Mouse (Mus musculus): ENCODE measurements around the gene Sccpdh. TPM values are rescaled to one million over a fixed set of nuclear protein-coding genes. Genes with fewer than 3 reads are reported as not detected.

Gene Sccpdh
- total and polyA plus RNA-seq, 3 experiments = 10.3 to 22.2 (median 18.9) TPM

DNA sequence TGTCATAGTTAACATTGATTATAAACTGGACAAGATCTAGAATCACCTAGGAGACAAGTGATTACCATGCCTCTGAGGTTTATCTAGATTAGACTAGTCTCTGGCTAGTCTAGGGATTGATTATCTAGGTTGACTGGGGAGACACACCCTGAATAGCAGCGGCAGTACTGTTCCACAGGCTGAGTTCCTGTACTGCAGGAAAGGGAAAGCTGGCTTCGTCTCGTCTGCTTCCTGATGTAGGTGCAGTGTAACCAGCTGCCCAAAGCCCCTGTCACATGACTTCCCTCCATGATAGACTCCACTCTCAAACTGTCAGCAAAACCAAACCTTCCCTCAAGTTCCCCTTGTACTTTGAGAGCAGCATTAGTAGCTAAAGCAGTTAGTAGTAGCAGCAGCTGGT is 36.1 kb downstream of the Sccpdh start:
- no peak for TF ChIP-seq MYC (IDR thresholded peaks at IDR 0.05; ENCODE audit: low read depth, low read length)
- TF ChIP-seq SMC3 (IDR thresholded peaks at IDR 0.05; ENCODE audit: low read depth, low read length) = no peak
- TF ChIP-seq MAZ (IDR thresholded peaks at IDR 0.05; ENCODE audit: low read depth, low read length) = no peak
- TF ChIP-seq JUND (conservative IDR thresholded peaks at IDR 0.05; ENCODE audit: low read depth, low read length) = no peak
- TF ChIP-seq MEF2A (IDR thresholded peaks at IDR 0.05; ENCODE audit: borderline replicate concordance, low read depth, low read length) = no peak
- TF ChIP-seq JUN (IDR thresholded peaks at IDR 0.05; ENCODE audit: insufficient read depth, low read depth, low read length) = no peak
- H3K4me1 ChIP-seq (ENCODE audit: control insufficient read depth in 1 of 2, insufficient read depth in 2 of 2) = peaks cover 3 to 19% of the 10 kb centered on the region in 2 experiments; a peak in 3 of 4 replicates
- H3K27ac ChIP-seq (ENCODE audit: insufficient read depth, low read depth) = no peak overlapping the region
- H3K9ac ChIP-seq (ENCODE audit: insufficient read depth, low read depth) = no peak overlapping the region
- DNase-seq (ENCODE audit: extremely low read depth) = no peak
- no peaks in the 10 kb centered on the region for H3K27me3 ChIP-seq (replicated peaks)
- no peaks in the 10 kb centered on the region for H3K9me3 ChIP-seq (replicated peaks; ENCODE audit: low read length)
- in situ Hi-C loops (cut with MboI; ENCODE audit: low pct_ligation_motif_present, low pct_unique_long_range_greater_than_20kb, low sequenced_read_pairs) = no loop called here
- H3K4me2 ChIP-seq (ENCODE audit: insufficient read depth, low read depth, poor library complexity, severe bottlenecking) = no peak overlapping the region
- H3K4me3 ChIP-seq (replicated peaks in 1 of 3; ENCODE audit: low read depth in 2 of 3, low read length in 2 of 3, poor library complexity in 1 of 3) = no peak overlapping the region
- dilution Hi-C loops (cut with MboI; ENCODE audit: extremely low pct_ligation_motif_present, extremely low pct_unique_long_range_greater_than_20kb, low sequenced_read_pairs) = no loop called here
- no peaks in the 10 kb centered on the region for H3K36me3 ChIP-seq (replicated peaks in 1 of 2; ENCODE audit: control insufficient read depth in 1 of 2, insufficient read depth in 1 of 2, low read length in 1 of 2)
- no peaks in the 10 kb centered on the region for H3K79me2 ChIP-seq (replicated peaks; ENCODE audit: control insufficient read depth, extremely low read depth, insufficient read depth, poor library complexity, severe bottlenecking)

DNA sequence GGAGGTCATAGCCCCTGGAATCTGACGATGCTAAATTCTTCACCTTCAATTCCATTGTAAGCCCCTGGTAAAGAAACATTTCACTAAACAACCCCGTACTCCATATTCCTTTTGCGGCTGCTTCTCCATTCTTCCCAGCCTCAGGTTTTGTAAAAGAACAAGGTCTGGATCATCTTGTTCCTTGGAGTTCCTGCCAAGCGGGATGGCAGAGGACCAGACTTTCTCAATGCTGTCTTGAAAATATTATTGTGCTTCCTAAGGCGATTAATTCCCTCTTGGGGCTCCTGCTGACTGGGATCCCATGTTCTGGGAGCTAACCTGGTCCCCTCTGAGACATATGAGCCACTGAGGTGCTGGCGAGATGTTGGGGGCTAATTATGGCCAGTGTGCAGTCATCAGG is 37.1 kb downstream of the Sccpdh start:
- in situ Hi-C loops (cut with MboI; ENCODE audit: low pct_ligation_motif_present, low pct_unique_long_range_greater_than_20kb, low sequenced_read_pairs) = no loop called here
- no peak for TF ChIP-seq POLR2A (IDR thresholded peaks at IDR 0.05; ENCODE audit: low read depth, low read length)
- dilution Hi-C loops (cut with MboI; ENCODE audit: extremely low pct_ligation_motif_present, extremely low pct_unique_long_range_greater_than_20kb, low sequenced_read_pairs) = no loop called here

GRCm38 (mm10) chr1:179709390-179709789 is 41.4 kb downstream of the Sccpdh start:
- dilution Hi-C loops (cut with MboI; ENCODE audit: extremely low pct_ligation_motif_present, extremely low pct_unique_long_range_greater_than_20kb, low sequenced_read_pairs) = no loop called here
- Histone ChIP-seq H3K27me3 (replicated peaks) (no peaks in the 10 kb centered on the region), H3K9ac (ENCODE audit: insufficient read depth, low read depth) (no peak overlapping the region), H3K36me3 (replicated peaks in 1 of 2; ENCODE audit: control insufficient read depth in 1 of 2, insufficient read depth in 1 of 2, low read length in 1 of 2) (no peaks in the 10 kb centered on the region), H3K4me2 (ENCODE audit: insufficient read depth, low read depth, poor library complexity, severe bottlenecking) (no peak overlapping the region), H3K79me2 (replicated peaks; ENCODE audit: control insufficient read depth, extremely low read depth, insufficient read depth, poor library complexity, severe bottlenecking) (no peaks in the 10 kb centered on the region), H3K4me3 (replicated peaks in 1 of 3; ENCODE audit: low read depth in 2 of 3, low read length in 2 of 3, poor library complexity in 1 of 3) (no peak overlapping the region), H3K9me3 (replicated peaks; ENCODE audit: low read length) (no peaks in the 10 kb centered on the region), H3K27ac (ENCODE audit: insufficient read depth, low read depth) (no peak overlapping the region), H3K4me1 (ENCODE audit: control insufficient read depth in 1 of 2, insufficient read depth in 2 of 2) (peaks cover 3 to 15% of the 10 kb centered on the region in 2 experiments; a peak in 3 of 4 replicates)
- TF ChIP-seq HCFC1 (IDR thresholded peaks at IDR 0.05; ENCODE audit: low read depth, low read length) (no peak), ELF1 (IDR thresholded peaks at IDR 0.05; ENCODE audit: low read depth, low read length) (no peak), RAD21 (IDR thresholded peaks at IDR 0.05; ENCODE audit: low read depth, low read length) (no peak), MYC (IDR thresholded peaks at IDR 0.05; ENCODE audit: low read depth, low read length) (no peak), JUND (conservative IDR thresholded peaks at IDR 0.05; ENCODE audit: low read depth, low read length) (no peak), NELFE (IDR thresholded peaks at IDR 0.05; ENCODE audit: low read depth, low read length) (no peak), ZKSCAN1 (IDR thresholded peaks at IDR 0.05; ENCODE audit: borderline replicate concordance, low read depth, low read length) (no peak), USF1 (IDR thresholded peaks at IDR 0.05; ENCODE audit: low read depth, low read length) (no peak), SIN3A (IDR thresholded peaks at IDR 0.05; ENCODE audit: low read length) (no peak), MEF2A (IDR thresholded peaks at IDR 0.05; ENCODE audit: borderline replicate concordance, low read depth, low read length) (no peak), JUN (IDR thresholded peaks at IDR 0.05; ENCODE audit: insufficient read depth, low read depth, low read length) (no peak)
- in situ Hi-C loops (cut with MboI; ENCODE audit: low pct_ligation_motif_present, low pct_unique_long_range_greater_than_20kb, low sequenced_read_pairs) = no loop called here
- DNase-seq (ENCODE audit: extremely low read depth) = no peak

More for the DNA sequence above, 37.1 kb downstream of the Sccpdh start:
- no peak overlapping the region for H3K27ac ChIP-seq (ENCODE audit: insufficient read depth, low read depth)
- H3K36me3 ChIP-seq (replicated peaks in 1 of 2; ENCODE audit: control insufficient read depth in 1 of 2, insufficient read depth in 1 of 2, low read length in 1 of 2) = no peaks in the 10 kb centered on the region
- peaks cover 3 to 19% of the 10 kb centered on the region in 2 experiments; a peak in 3 of 4 replicates for H3K4me1 ChIP-seq (ENCODE audit: control insufficient read depth in 1 of 2, insufficient read depth in 2 of 2)
- DNase-seq (ENCODE audit: extremely low read depth) = no peak
- no peaks in the 10 kb centered on the region for H3K9me3 ChIP-seq (replicated peaks; ENCODE audit: low read length)
- no peak overlapping the region for H3K9ac ChIP-seq (ENCODE audit: insufficient read depth, low read depth)
- no peak overlapping the region for H3K4me2 ChIP-seq (ENCODE audit: insufficient read depth, low read depth, poor library complexity, severe bottlenecking)
- no peaks in the 10 kb centered on the region for H3K27me3 ChIP-seq (replicated peaks)
- no peaks in the 10 kb centered on the region for H3K79me2 ChIP-seq (replicated peaks; ENCODE audit: control insufficient read depth, extremely low read depth, insufficient read depth, poor library complexity, severe bottlenecking)
- no peak overlapping the region for H3K4me3 ChIP-seq (replicated peaks in 1 of 3; ENCODE audit: low read depth in 2 of 3, low read length in 2 of 3, poor library complexity in 1 of 3)

Measured in CH12.LX (cell line).